Mouse (Mus musculus) inflammation-experienced regulatory T-cells, adult 6 months (primary cell): ENCODE results near the gene Rora. TPM values are rescaled to one million over a fixed set of nuclear protein-coding genes. Genes with fewer than 3 reads are reported as not detected.
A peak's percentile ranks its signal among the peaks of the same experiment; 100 is the strongest.

ENCODE experiments used
- ATAC-seq: one replicate; pipeline ENCODE4 v1.8.0; 2017
- polyA plus RNA-seq, 3 experiments: library from polyadenylated mRNA; unstranded; fragments of 100-300 nt; shearing (Covaris generic); gene quantifications; one replicate each; pipeline ENCODE4 v1.2.1; 2017

The Rora gene
- polyA plus RNA-seq, 3 experiments from 2014 or later = 38.3 to 98.2 (median 52.9) TPM

- ATAC-seq = no peak
These were observed 310.3 kb downstream of the Rora start for GRCm38 (mm10) chr9:68963898-68964297.

GRCm38 (mm10) chr9:68966540-68966939, 313.0 kb downstream of the Rora start:
- ATAC-seq = peak; percentile 94

GRCm38 (mm10) chr9:68970074-68970473, 316.5 kb downstream of the Rora start:
- no peak for ATAC-seq

- ATAC-seq = peak; percentile 64
These were observed 318.7 kb downstream of the Rora start for GRCm38 (mm10) chr9:68972277-68972676.

- ATAC-seq = no peak
These were observed 320.9 kb downstream of the Rora start for GRCm38 (mm10) chr9:68974517-68974916.

- ATAC-seq = no peak
These were observed 322.6 kb downstream of the Rora start for GRCm38 (mm10) chr9:68976136-68976535.

- no peak for ATAC-seq
These were observed 323.3 kb downstream of the Rora start for GRCm38 (mm10) chr9:68976851-68977250.

- ATAC-seq = no peak
These were observed 325.1 kb downstream of the Rora start for GRCm38 (mm10) chr9:68978656-68979055.

GRCm38 (mm10) chr9:68980041-68980440, 326.5 kb downstream of the Rora start:
- ATAC-seq = no peak

GRCm38 (mm10) chr9:68985046-68985445, 331.5 kb downstream of the Rora start:
- ATAC-seq = no peak

GRCm38 (mm10) chr9:68985796-68986195, 332.2 kb downstream of the Rora start:
- no peak for ATAC-seq

GRCm38 (mm10) chr9:68987290-68988042, 333.9 kb downstream of the Rora start:
- ATAC-seq = no peak

- no peak for ATAC-seq
These were observed 334.8 kb downstream of the Rora start for GRCm38 (mm10) chr9:68988162-68988911.

GRCm38 (mm10) chr9:68989885-68990449, 336.4 kb downstream of the Rora start:
- ATAC-seq = no peak

- no peak for ATAC-seq
These were observed 340.3 kb downstream of the Rora start for GRCm38 (mm10) chr9:68993881-68994280.

GRCm38 (mm10) chr9:68998961-68999360, 345.4 kb downstream of the Rora start:
- ATAC-seq = no peak

GRCm38 (mm10) chr9:69004514-69004913, 350.9 kb downstream of the Rora start:
- no peak for ATAC-seq

- no peak for ATAC-seq
These were observed 353.1 kb downstream of the Rora start for GRCm38 (mm10) chr9:69006666-69007065.

- no peak for ATAC-seq
These were observed 355.1 kb downstream of the Rora start for GRCm38 (mm10) chr9:69008706-69009105.

GRCm38 (mm10) chr9:69010886-69011285, 357.3 kb downstream of the Rora start:
- ATAC-seq = no peak

GRCm38 (mm10) chr9:69013186-69013715, 359.7 kb downstream of the Rora start:
- no peak for ATAC-seq

GRCm38 (mm10) chr9:69014203-69014602, 360.6 kb downstream of the Rora start:
- no peak for ATAC-seq

- no peak for ATAC-seq
These were observed 366.8 kb downstream of the Rora start for GRCm38 (mm10) chr9:69020381-69020780.
